Mouse (Mus musculus): ENCODE measurements around the gene D630045J12Rik.

The D630045J12Rik gene

DNA sequence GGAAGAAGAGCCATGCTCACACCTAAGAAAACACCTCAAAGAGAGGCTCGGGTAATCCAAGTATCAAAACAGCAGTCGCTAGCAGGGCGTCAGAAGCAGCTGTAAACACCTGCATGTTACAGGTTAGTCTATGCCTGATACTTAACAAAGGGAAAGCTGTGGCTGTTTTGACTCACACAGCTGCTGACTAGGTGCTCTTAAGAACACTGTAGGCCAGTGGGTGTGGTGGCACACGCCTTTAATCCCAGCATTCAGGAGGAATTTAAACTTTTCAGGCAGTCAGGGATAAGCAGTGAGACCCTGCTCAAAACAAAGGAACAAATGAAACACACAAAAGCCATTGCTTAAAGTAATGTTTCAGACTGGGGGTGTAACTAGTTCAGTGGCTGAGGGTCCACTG, 170.6 kb downstream of the D630045J12Rik start:
- DNase-seq: no peak

DNA sequence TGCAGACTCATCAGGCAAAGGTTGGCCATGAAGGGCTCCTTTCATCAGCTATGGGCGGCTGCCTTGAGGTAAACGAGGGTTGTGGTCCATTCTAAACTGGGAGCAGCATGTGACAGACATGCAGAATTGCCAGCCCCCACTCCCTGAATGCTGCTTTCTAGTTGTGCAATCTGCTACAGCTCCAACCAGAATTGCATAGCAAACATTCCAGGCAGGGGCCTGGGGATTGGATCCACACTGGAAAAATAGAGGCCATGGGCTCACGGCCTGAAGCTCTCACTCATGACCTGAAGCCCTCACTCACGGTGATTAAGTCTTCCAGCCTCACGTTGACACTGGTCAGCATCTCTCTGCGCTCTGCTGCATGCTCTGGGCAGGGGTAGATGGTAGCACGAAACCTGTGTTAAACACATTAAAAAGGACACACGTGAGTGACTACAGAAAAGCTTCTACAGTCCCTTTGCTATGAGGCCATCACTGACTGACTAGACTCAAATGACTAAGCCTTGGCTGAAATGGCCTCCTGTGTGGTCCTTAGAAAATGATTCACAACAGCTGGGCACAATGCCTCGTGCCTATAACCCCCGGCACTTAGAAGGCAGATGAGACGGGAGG, 172.0 kb downstream of the D630045J12Rik start:
- DNase-seq: no peak

DNA sequence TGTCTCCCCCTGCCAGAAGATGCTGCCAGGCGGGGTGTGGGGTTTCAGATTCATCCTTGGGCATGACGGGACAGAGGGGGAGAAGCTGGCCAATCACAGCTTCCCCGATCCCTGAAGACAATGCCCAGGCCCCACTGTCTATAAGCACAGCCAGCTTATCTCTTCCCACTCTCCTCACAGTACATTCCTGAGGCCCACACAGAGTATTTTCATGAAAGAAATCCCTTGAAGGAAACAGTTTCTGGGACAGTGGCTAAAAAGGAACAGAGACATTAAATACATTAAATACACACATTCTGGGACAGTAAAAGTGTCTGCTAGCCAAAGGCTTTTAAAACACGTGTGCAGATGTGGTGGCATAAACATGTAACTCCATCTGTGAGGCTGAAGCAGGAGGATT, 173.4 kb downstream of the D630045J12Rik start:
- DNase-seq: no peak

DNA sequence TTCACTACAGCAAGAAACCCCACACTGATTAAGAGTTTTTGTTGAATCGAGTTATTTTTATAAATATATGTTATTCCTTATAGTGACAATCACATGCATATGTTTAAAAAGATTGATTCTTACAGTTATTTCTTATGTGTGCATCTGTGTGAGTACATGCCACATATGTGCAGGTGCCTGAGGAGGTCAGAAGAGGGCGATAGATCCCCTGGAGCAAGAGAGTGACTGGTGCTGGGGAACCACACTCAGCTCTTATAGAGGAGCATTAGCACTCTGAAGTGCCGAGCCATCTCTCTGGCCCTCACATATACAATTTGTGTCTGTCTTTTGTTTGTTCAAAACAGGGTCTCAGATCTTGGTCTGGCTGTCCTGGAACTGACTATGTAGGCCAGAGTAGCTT, 180.2 kb downstream of the D630045J12Rik start:
- DNase-seq: no peak

All from right cerebral cortex, postnatal 4 days (tissue).